Mouse (Mus musculus): Measurements from ENCODE around the gene Zfpm1. TPM values are rescaled to one million over a fixed set of nuclear protein-coding genes. Genes with fewer than 3 reads are reported as not detected.
"Not testable (repeated sequence)": the region's sequence is repeated elsewhere in the genome, so short reads cannot be mapped to it uniquely, and the experiment has no call there.

Gene Zfpm1
- total RNA-seq, 2 experiments from 2014 or later = 10.6 to 12.8 TPM

DNA sequence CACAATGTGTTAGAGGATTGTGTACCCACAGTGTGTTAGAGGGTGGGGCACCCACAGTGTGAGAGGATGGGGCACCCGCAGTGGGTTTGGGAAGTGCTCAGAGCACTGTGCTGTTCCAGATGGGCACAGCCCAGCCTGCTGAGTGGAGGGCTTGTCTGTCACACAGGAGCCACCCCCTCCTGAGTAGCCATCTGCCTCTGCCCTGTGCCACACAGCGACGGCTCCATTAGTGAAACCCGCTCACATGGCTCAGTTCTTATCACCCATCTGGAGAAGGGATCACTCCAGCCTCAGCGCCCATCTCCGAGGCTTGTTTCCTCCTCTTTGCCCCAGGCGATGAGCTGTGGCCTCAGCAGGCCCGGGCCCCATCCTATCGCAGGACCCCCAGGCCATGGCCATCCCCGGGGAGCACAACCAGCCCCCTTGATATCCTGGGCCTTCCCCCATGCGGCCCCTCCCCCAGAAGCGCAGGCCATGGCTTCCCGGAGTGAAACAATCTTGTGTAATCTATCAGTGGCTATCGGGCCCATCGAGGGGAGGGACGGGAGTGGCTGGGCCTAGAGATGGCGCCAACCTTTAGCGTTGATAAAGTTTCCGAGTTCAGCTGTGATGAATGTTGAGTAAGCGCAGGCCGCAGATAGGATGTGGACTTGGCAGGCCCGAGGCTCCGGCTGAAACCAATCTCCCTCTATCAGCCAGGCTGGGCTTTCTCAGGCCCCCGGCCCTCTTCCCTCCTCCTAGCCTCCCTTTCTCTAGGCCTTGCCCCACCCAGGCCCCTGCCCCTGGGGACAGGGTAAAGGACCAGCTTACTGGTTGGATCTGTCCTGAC lies 14.4 kb downstream of the Zfpm1 start:
- no peak for DNase-seq

DNA sequence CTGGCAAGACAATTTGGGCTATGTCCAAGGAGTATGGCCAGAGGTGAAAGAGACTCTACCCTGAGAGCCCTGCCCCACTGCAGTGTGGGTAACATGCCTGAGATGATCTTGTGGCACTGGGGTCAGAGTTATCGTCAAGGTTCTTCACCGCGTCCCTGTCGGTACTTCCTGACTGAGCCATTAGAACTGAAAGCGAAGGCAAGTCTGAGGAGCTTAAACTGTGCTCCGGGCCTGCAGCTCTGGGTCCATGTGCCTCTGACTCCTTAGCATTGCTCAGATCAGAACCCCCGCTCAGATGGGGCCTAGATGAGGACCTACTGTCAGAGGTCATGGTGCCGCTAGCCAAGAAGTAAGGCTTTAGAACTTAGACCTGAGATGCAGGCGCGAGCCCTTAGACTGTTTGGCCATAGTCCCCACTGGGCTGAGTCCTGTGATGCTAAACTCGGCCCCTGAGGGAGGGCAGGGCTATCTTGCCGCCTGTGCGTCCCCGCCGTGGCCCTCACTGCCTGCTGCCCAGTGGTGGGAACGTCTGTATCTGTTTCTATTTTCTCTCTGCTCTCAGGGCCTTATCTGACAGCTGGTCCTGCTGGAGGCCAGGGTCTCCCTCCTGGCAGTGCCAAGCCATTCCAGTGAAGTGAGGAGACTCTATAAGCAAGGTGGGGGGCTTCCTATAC lies 17.8 kb downstream of the Zfpm1 start:
- DNase-seq = no peak

DNA sequence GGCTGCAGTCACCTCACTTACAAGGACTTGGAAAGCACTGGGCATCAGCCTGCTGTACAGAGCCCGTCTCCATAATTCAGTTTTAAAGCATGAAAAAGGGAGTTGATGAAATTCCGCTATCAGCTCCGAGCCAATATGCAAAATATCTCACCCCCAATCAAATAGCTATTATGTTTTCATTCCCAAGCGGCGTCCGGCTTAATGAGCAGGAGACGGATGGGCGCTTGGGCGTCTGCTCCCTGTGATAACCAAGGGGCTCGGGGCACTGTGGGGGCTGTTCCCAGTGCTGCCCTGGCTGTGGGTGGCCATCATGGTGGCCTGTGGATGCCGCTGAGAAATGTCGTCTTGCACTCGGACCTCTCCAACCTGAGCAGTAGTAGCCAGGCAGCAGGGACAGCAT lies 19.1 kb downstream of the Zfpm1 start:
- no peak for DNase-seq

DNA sequence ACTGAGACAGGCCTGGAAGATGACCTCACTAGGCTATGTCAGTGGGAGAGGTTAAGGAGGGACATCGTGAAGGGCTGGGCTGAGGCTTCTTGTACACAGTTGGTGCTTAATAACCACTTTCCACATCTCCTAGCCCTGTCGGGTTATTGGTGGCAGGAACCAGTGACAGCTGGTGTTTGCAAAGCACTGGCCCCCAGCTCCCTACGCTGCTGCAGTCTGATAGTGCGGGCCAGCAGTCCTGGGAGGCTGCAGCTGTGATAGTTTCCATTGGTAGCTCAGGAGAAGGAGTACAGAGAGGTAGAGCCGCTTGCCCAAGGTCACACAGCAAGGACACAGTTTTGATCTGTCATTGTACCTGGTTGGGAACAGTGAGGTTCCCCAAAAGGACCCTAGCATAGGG lies 19.9 kb downstream of the Zfpm1 start:
- no peak for DNase-seq

DNA sequence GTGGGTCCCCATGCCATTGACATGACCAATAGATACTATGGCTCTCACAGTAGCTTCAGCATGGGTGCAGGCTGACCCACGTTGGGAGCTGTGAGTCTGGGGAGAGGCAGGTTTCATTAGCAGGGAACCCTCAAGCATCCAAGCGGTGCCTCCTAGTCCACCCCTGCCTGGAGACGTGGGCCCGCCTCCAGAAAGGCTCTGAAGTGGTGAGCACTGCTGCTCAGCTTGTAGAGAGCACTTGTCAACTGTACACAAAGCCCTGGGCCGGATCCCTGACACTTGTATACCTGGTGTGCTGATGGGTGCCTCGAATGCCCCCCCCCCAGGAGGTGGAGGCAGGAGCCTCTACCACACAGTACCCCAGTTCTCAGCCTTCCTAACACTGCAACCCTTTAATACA lies 21.5 kb downstream of the Zfpm1 start:
- DNase-seq = no peak

DNA sequence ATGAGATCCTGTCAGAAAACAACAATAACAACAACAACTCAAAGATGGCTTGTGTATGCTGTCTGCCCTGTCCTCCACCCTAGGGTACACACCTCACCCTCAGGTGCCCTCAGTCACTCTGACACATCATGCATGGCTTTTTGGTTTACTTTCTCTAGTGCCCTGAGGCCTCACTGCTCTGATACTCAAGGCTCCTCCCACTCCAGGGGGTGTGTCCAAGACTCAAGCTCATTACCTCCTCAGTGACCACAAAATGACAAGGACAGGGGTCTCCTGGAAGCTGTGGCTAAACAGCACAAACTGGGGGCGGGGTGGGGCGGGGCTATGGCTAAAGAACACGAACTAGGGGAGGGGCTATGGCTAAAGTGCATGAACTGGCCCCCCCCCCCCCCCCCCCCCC lies 22.1 kb downstream of the Zfpm1 start:
- no peak for DNase-seq

DNA sequence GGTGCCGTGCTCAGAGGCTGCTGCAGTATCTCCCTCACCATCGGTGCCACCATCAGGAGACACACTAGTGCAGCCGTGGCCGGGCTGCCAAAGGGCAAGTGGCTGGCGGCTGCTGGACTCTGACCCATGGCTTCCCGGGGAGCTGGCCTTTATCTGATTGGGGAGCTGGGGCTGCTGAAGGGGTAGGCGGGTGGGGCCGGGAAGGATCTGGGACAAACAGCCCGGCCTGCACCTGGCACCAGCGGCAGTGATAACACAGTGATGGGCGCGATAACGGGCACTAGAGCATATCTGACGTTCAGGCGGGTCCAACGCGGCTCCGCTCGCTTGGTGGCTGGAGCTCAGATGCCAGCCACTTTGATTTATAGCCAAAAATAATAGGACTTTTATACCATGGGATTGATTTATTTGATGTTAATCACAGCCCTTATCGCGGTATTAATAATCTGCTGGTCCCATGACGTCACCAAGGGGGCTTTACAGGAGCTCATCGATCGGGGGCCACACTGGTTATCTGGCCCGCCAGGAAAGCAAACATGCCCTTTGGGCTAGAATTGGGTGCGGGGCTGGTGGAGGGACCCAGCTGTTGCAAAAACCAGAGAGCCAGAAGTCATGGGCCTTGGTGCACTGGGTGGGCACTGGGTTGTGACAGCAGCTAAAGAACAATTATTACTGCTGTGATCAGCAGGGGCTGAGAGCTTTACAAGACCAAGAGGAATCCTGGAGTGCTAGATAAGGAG lies 24.9 kb downstream of the Zfpm1 start:
- DNase-seq = no peak

DNA sequence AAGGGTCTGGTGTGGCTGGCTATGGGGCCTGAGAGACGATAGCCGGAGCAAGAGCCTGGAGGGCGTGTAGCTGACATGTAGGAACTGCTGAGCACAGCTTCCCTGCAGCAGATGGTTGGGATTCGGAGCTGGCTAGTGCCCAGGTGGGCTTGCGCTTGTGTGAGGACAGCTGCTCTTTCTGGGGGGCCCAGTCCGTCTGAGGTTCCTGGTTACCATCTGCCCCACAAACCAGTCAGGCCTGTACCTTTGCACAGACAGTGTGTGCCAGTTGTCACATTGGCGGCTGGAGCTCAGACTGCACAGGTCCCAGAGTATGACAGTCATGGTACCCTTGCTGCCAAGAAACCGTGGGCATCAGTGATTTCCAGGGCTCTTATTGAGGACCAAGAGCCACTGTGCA lies 25.9 kb downstream of the Zfpm1 start:
- no peak for DNase-seq

DNA sequence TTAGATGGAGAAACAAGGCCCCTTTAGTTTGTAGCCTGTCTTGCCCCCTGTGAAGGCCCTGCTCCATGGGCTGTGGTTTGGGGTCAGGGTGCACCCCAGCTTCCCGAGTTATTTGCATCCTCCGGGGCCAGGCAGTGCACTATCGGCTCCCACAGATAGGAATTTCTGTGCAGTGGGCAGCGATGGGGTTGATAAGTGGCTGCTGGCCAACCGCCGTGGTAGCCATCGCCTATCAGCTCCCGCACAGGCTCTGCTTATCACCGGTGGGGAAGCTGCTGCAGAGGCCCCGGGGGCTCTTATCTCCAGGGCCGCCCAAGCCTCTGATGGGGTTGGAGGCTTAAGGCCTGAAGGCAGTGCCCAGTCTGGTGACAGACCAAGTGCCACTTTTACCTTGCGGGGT lies 27.3 kb downstream of the Zfpm1 start:
- no peak for DNase-seq

DNA sequence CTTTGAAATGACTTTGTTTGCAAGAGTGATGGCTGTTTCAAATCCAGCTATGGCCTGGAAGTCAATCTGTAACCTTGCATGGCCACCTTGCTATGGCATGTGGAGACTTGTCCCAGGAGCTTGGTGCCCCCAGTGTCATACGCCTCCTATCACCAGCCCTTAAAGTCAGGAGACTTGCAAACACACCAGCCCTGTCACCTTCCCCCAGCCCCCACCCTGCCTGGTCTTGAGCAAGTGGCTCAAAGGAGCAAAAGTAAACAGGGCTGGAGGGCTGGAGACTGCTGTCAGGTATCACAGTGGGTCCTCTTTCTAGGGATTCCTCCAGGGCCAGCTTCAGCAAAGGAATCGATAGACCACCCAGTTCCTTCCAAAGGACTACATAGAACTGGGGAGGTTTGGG lies 29.2 kb downstream of the Zfpm1 start:
- no peak for DNase-seq

DNA sequence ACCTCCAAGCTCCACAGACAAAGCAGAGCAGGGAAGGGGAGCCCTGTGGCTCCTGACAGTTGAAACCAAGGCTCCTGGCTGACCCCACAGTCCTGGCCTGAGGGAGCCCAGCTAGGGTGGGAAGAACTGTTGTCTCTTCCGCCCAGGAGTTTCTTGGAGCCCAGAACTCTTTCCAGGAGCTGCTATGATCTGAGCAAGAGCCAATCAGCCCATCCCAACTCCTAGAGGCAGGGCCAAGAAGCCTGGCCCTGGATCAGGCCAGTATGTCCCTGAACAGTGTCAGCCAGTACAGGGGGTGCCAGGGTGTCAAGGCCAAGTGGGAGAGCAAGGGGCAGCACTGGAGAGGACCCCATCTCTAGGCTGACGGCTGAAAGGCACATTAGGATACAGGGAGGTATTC lies 30.6 kb downstream of the Zfpm1 start:
- no peak for DNase-seq

DNA sequence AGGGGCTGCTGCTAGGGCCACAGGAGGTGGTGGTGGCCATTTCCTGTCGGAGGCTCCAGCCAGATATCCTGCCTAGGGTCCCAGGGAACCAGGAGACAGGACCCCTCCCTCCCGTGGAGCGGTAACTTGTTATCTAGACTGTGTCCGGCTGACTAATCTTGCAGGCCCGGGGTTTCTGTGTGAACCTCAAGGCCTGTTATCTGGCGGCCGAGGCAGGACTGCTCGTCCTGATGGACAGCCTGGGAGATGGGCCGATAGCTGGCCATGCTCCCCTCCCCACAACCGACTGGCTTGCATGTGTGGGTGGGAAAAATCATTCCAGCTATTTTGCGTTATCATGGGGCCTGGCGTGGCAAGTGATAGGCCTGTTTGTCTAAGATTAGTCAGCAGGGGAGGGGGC lies 31.4 kb downstream of the Zfpm1 start:
- DNase-seq = no peak

DNA sequence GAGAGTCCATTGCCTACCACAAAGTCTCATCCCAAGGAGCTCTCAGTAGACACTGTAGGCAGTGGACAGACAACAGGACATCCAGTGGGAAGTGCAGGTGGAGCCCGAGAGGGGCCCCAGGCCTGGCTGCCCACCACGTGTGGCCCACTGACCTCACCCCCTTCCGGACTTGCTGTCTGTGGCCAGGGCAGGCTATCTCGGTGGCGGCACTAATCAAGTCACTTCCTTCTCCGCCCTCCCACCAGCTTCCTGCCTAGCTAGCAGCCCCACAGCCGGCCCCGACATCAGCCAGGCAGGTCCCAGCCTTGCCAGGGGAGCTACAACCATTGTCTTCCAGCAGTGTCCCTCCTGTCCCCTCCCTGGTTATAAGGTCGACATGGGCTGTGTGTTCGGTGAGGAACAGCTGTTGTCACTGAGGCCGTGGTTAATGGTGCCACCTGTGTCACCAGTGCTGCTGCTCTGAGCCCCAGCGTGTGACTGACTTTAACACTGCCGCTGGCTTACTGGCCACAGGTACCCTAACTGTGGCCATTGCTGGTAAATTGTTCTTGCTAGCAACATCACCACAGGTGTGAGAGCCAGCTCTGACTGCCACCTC lies 33.1 kb downstream of the Zfpm1 start:
- no peak for DNase-seq

DNA sequence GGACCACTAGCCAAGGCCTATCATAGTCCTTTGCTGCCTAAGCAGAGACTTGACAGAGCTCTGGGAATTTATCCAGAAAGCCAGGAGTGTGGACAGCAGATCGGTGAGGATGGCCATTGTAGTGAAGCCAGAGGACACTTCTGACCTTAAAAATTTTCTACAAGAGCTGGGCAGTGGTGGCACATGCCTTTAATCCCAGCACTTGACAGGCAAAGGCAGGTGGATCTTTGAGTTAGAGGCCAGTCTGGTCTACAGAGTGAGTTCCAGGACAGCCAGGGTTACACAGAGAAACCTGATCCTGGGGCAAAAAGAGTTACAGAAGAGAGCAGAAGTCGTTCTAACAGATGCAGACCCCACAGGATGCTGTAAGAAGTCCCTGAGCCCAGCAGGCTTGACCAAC lies 34.5 kb downstream of the Zfpm1 start:
- no peak for DNase-seq

DNA sequence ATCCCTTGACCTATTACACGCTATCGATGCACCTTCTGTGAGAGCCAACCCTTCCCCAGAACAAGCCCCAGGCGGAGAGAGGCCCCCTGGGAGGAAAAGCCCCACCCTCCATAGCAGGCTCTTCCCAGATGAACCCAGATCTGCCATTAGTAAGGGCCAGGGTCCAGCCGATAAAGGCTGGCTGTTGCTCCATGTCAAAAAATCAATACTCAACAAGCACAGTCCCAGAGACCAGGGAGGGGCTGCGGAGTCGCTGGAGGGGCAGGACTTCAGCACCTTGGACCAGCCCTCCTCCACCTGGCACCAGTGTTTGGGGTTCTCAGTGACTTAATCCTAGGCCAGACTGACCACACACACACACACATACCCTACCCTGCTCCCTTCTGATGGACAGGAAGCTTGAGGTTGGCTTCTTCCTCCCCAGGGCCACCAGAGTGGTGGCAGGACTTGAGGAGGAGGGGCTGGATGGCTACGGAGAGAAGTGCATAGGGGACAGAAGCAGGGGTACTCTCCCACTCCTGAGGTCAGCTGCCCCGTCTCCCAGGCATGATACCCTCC lies 36.1 kb downstream of the Zfpm1 start:
- DNase-seq = no peak

DNA sequence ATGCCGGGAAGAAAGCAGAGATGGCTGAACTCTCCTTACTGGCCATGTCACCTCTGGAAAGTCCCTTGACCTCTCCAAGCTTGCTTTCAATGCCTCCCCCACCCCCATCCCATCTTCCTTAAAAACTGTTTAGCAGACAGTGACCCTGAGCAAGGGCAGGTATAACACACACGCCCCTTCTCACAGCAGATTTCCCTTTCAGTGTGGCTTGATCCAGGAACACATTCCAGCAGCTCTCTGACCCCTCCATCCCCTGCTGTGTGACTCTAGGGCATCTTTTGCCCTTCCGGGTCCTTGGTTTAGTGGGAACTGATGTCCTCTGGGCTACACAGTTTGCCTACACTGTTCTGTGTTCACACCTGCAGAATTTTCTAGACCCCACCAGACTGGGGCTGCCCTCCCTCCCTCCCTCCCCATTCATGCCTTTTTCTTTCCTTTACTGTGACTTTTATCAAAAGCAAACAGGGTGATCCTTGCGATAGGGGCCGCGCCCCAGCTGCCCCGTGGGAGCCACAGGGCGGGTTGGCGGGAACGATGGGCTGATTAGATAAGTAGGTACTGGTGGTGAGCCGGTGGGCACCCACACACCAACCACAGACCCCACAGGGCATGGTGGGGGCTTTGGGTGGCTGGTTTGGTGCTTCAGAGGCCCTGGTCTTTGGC lies 37.2 kb downstream of the Zfpm1 start:
- DNase-seq = no peak

DNA sequence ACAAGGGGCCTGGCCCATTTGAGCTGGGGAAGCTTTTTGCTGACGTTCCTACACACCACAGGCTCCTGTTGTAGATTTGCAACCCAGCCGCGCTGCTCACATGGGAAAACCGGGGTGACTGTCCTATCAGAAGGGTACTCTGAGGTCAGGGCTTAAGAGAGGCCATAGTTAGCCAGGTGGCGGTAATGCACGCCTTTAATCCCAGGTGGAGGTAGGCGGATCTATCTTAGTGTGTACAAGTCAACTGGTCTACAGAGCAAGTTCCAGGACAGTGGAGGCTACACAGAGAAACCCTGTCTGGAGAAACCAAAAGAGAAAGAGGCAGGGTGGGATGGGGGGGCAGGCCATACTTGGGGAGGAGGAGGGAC lies 37.8 kb downstream of the Zfpm1 start:
- no peak for DNase-seq

DNA sequence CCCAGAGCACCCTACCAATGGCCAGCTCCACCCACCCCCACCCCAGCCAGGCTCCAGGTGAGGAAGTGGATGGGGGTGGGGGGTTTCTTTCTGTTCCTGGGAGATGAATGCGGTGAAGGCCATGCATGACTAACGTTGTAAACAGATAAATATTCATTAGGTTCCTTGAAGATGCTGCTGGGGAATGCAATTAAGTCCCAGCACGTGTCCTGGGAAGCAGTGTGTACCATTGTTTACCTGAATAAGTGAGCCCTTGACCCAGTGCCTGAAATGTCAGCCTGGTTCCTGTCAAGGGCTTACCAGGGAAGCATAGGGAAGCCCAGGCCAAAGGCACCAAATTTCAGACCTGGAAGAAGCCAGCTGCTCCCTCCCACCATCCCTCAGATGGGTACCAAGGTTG lies 38.6 kb downstream of the Zfpm1 start:
- no peak for DNase-seq

DNA sequence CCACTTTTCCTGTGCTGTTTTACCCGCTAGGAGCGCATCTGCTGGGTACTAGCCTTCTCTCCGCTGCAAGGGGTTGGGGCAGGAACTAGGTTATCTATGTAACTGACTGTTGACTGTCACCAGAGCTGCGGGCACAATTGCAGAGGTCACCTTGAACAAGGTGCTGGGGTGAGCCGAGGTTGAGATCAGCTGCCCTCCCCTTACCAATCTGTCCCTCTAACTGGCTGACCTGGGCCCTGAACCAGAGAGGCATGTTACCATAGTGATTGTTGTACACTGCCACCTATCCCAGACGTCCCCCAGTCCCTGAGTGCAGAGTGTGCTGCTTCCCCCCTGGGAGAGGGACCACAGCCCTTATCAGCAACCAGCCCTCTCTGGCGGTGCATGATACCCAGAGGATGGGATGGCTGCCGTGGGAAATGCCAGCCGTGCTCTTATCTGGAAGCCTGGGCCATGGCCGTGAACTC lies 39.5 kb downstream of the Zfpm1 start:
- no peak for DNase-seq

DNA sequence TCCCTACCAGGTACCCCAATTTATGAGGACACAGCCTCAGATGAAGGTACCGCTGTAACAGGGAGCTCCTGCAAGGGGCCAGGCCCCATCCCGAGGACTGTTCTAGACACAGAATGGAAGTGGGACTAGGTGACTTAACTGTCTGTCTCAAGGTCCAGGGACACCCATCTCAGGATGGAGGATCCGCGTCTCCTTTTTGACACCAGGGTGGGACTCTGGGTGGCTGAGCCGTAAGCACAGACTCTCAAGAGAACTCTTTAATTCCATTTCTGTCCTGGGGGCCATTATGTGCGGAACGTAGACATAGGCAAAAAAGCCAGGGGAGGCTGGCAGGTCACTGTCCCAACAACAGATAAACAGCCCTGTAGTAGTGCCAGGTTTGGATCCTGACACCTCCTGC lies 40.2 kb downstream of the Zfpm1 start:
- DNase-seq = no peak

DNA sequence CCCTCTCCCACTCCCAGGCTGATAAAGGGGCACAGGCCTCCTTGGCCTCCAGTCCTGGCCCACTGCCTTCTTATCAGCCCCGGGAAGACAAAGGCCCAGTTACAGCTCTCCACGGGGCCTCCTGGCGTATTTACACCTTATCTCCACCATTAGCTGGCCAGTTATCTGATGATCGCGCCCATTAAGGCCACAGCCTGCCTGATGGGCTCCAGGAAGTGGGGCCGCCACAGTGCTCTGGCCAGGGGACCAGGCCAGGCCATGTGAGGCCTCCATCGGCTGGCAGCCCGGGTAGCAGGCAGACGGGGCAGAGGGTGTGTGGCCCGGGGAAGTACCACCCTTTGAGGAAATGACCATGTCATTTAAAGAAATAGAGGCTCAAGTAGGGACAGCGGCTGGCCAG lies 40.9 kb downstream of the Zfpm1 start:
- DNase-seq = no peak

DNA sequence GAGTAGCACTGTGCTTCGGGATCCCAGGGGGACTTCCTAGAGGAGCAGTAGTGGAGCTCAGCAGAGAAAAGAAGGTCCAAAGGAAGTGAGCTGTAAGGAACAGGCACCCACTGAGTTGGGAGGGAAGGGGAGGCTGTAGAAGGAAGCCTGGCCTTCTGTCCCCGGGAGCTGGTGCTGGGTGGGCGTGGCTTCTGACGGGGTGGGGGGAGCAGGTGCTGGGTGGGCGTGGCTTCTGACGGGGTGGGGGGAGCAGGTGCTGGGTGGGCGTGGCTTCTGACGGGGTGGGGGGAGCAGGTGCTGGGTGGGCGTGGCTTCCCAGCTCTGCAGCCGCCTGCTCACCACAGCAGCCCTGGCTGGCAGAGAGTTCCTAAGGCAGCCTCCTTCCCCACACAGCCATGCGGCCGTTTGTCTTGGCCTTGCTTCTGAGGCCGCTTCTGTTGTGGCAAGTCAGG lies 42.0 kb downstream of the Zfpm1 start:
- DNase-seq = not testable (repeated sequence)
